Mouse (Mus musculus): ENCODE data around the gene Mgat4e.

The Mgat4e gene

GRCm38 (mm10) chr1:134549632-134550132 lies at the start of gene Mgat4e:
Gene Mgat4e, minus strand, starts transcription at chr1:134549682.
- no peak for DNase-seq (ENCODE audit: low read depth, low spot score)

- DNase-seq (ENCODE audit: low read depth, low spot score) = no peak
Observed at GRCm38 (mm10) chr1:134597339-134598054, 48.0 kb upstream of the Mgat4e start.

- DNase-seq (ENCODE audit: low read depth, low spot score) = peak; percentile 17
Observed at GRCm38 (mm10) chr1:134591773-134592172, 42.3 kb upstream of the Mgat4e start.

GRCm38 (mm10) chr1:134589676-134590075 lies 40.2 kb upstream of the Mgat4e start:
- no peak for DNase-seq (ENCODE audit: low read depth, low spot score)

GRCm38 (mm10) chr1:134583560-134583959 lies 34.1 kb upstream of the Mgat4e start:
- DNase-seq (ENCODE audit: low read depth, low spot score) = no peak

- no peak for DNase-seq (ENCODE audit: low read depth, low spot score)
Observed at GRCm38 (mm10) chr1:134580796-134581195, 31.3 kb upstream of the Mgat4e start.

- DNase-seq (ENCODE audit: low read depth, low spot score) = no peak
Observed at GRCm38 (mm10) chr1:134577384-134578120, 28.1 kb upstream of the Mgat4e start.

- DNase-seq (ENCODE audit: low read depth, low spot score) = no peak
Observed at GRCm38 (mm10) chr1:134573932-134574315, 24.4 kb upstream of the Mgat4e start.

- DNase-seq (ENCODE audit: low read depth, low spot score) = no peak
Observed at GRCm38 (mm10) chr1:134573300-134573931, 23.9 kb upstream of the Mgat4e start.

GRCm38 (mm10) chr1:134570631-134571030 lies 21.1 kb upstream of the Mgat4e start:
- no peak for DNase-seq (ENCODE audit: low read depth, low spot score)

GRCm38 (mm10) chr1:134570171-134570570 lies 20.7 kb upstream of the Mgat4e start:
- DNase-seq (ENCODE audit: low read depth, low spot score) = no peak

GRCm38 (mm10) chr1:134567511-134567910 lies 18.0 kb upstream of the Mgat4e start:
- no peak for DNase-seq (ENCODE audit: low read depth, low spot score)

GRCm38 (mm10) chr1:134563726-134564125 lies 14.2 kb upstream of the Mgat4e start:
- no peak for DNase-seq (ENCODE audit: low read depth, low spot score)

GRCm38 (mm10) chr1:134562457-134562856 lies 13.0 kb upstream of the Mgat4e start:
- peak; percentile 43 for DNase-seq (ENCODE audit: low read depth, low spot score)

GRCm38 (mm10) chr1:134561770-134562143 lies 12.3 kb upstream of the Mgat4e start:
- peak; percentile 22 for DNase-seq (ENCODE audit: low read depth, low spot score)

- peak; percentile 73 for DNase-seq (ENCODE audit: low read depth, low spot score)
Observed at GRCm38 (mm10) chr1:134560801-134561769, 11.6 kb upstream of the Mgat4e start.

- DNase-seq (ENCODE audit: low read depth, low spot score) = no peak
Observed at GRCm38 (mm10) chr1:134560396-134560795, 10.9 kb upstream of the Mgat4e start.

- peak; percentile 92 for DNase-seq (ENCODE audit: low read depth, low spot score)
Observed at GRCm38 (mm10) chr1:134559976-134560375, 10.5 kb upstream of the Mgat4e start, which contains the start of gene Kdm5b. Gene Kdm5b, plus strand, starts transcription at chr1:134560171.

GRCm38 (mm10) chr1:134559226-134559625 lies 9.7 kb upstream of the Mgat4e start:
- no peak for DNase-seq (ENCODE audit: low read depth, low spot score)

GRCm38 (mm10) chr1:134558511-134558910 lies 9.0 kb upstream of the Mgat4e start:
- DNase-seq (ENCODE audit: low read depth, low spot score) = no peak

GRCm38 (mm10) chr1:134556671-134557218 lies 7.3 kb upstream of the Mgat4e start:
- peak; percentile 97 for DNase-seq (ENCODE audit: low read depth, low spot score)
